Mouse (Mus musculus): ENCODE data around the gene Plekhm3. TPM values are rescaled to one million over a fixed set of nuclear protein-coding genes. Genes with fewer than 3 reads are reported as not detected.

Gene Plekhm3
- polyA plus RNA-seq, 1 experiment = 8.2 TPM

GRCm38 (mm10) chr1:64796867-64797582 lies 159.6 kb downstream of the Plekhm3 start:
- no peak for TF ChIP-seq CTCF (IDR thresholded peaks at IDR 0.05; ENCODE audit: borderline replicate concordance, insufficient read depth, low read length)
- no peak for TF ChIP-seq POLR2A (IDR thresholded peaks at IDR 0.05; ENCODE audit: low read depth, low read length)
- Histone ChIP-seq H3K27ac (ENCODE audit: insufficient read depth, low read length) (no peak overlapping the region), H3K4me1 (ENCODE audit: control insufficient read depth, insufficient read depth, low read length) (peaks cover 12% of the 10 kb centered on the region), H3K4me3 (ENCODE audit: insufficient read depth, low read length) (no peak overlapping the region)

- Histone ChIP-seq H3K4me3 (ENCODE audit: insufficient read depth, low read length) (no peak overlapping the region), H3K4me1 (ENCODE audit: control insufficient read depth, insufficient read depth, low read length) (peaks cover 17% of the 10 kb centered on the region), H3K27ac (ENCODE audit: insufficient read depth, low read length) (peak overlapping the region; percentile 12; the same call in 1 of the 2 replicates)
- no peak for TF ChIP-seq CTCF (IDR thresholded peaks at IDR 0.05; ENCODE audit: borderline replicate concordance, insufficient read depth, low read length)
- TF ChIP-seq POLR2A (IDR thresholded peaks at IDR 0.05; ENCODE audit: low read depth, low read length) = no peak
Observed at GRCm38 (mm10) chr1:64795284-64796040, 161.2 kb downstream of the Plekhm3 start.

DNA sequence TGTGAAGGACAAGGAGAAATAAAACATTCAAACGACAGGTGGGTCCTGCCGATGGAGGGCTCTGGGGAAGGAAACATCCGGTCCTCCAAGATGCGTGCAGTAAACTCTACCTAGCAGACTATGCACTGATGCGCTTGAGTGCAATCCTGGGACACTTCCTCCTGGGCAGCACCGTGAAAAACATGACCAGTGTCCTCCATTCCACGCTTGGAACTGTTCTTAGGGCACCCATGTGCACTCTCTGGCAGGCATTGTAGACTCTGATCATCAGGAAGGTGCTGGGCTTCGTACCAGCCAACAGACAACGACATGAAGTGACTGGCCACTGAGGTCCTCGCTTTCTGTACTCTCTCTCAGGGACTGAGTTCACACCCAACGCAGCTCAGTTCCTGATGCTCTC lies 162.5 kb downstream of the Plekhm3 start:
- no peak overlapping the region for H3K4me3 ChIP-seq (ENCODE audit: insufficient read depth, low read length)
- no peak for TF ChIP-seq CTCF (IDR thresholded peaks at IDR 0.05; ENCODE audit: borderline replicate concordance, insufficient read depth, low read length)
- TF ChIP-seq POLR2A (IDR thresholded peaks at IDR 0.05; ENCODE audit: low read depth, low read length) = no peak

GRCm38 (mm10) chr1:64793234-64793530 lies 163.4 kb downstream of the Plekhm3 start:
- H3K4me1 ChIP-seq (ENCODE audit: control insufficient read depth, insufficient read depth, low read length) = peaks cover 17% of the 10 kb centered on the region
- H3K4me3 ChIP-seq (ENCODE audit: insufficient read depth, low read length) = no peak overlapping the region
- H3K27ac ChIP-seq (ENCODE audit: insufficient read depth, low read length) = no peak overlapping the region
- TF ChIP-seq CTCF (IDR thresholded peaks at IDR 0.05; ENCODE audit: borderline replicate concordance, insufficient read depth, low read length) = no peak
- TF ChIP-seq POLR2A (IDR thresholded peaks at IDR 0.05; ENCODE audit: low read depth, low read length) = no peak

More for the DNA sequence above, 162.5 kb downstream of the Plekhm3 start:
- H3K4me1 ChIP-seq (ENCODE audit: control insufficient read depth, insufficient read depth, low read length) = peaks cover 17% of the 10 kb centered on the region
- H3K27ac ChIP-seq (ENCODE audit: insufficient read depth, low read length) = no peak overlapping the region

DNA sequence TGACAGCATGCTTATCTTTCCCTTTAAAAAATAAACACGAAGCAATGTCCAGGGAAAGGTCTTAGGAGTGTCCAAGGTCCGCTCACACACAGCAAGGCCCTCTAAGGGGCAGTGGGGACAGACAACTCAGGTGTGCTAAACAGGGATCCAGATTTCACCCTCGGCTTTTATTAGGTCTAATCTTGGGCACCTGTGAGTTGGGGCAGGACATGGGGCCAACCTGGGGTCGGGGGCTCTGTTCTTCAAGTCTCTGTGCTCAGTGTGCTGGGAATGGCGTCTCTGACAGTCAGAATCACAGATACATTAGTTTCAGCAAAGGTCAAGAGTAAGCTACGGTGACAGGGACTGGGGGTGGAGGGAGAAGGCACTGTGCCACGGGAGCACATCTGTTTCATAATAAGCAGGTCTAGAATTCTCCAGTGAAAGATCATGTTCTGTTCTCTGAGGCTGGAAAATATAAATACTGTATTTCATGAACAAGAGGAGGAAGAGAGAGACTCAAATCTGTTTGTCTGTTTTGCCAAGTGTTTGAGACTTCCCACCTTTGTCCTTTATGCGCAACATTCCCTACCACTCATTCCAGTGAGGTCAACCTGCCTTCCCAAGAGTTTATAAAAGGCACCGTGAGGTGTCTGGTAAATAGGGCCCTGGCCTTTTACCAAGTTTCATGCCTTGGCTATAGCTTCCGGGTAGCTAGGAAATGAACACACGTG lies 163.9 kb downstream of the Plekhm3 start:
- Histone ChIP-seq H3K27ac (ENCODE audit: insufficient read depth, low read length) (no peak overlapping the region), H3K4me3 (ENCODE audit: insufficient read depth, low read length) (no peak overlapping the region), H3K4me1 (ENCODE audit: control insufficient read depth, insufficient read depth, low read length) (peaks cover 17% of the 10 kb centered on the region)
- TF ChIP-seq POLR2A (IDR thresholded peaks at IDR 0.05; ENCODE audit: low read depth, low read length) = no peak
- TF ChIP-seq CTCF (IDR thresholded peaks at IDR 0.05; ENCODE audit: borderline replicate concordance, insufficient read depth, low read length) = no peak

DNA sequence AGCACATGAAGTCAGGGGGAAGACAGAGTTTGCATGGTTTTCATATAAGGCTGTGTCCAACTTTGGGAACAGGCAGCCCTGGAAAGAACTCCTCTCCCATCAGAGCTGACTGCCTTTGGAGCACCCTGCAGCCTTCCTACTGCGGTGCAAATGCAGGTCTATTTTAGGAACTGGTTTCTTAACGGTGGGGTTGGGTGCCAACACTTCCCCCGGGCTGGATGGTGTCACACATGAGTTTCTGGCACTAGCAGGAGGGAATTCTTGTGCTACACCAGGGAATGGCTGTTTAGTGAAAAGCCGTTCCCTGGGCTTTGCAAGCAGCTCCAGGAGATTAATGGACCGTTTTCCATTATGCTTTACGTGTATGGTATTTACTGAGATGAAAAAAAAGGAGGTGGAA lies 164.8 kb downstream of the Plekhm3 start:
- no peak for TF ChIP-seq CTCF (IDR thresholded peaks at IDR 0.05; ENCODE audit: borderline replicate concordance, insufficient read depth, low read length)
- no peak for TF ChIP-seq POLR2A (IDR thresholded peaks at IDR 0.05; ENCODE audit: low read depth, low read length)
- H3K4me3 ChIP-seq (ENCODE audit: insufficient read depth, low read length) = no peak overlapping the region
- H3K27ac ChIP-seq (ENCODE audit: insufficient read depth, low read length) = no peak overlapping the region; the same call in 1 of the 2 replicates

DNA sequence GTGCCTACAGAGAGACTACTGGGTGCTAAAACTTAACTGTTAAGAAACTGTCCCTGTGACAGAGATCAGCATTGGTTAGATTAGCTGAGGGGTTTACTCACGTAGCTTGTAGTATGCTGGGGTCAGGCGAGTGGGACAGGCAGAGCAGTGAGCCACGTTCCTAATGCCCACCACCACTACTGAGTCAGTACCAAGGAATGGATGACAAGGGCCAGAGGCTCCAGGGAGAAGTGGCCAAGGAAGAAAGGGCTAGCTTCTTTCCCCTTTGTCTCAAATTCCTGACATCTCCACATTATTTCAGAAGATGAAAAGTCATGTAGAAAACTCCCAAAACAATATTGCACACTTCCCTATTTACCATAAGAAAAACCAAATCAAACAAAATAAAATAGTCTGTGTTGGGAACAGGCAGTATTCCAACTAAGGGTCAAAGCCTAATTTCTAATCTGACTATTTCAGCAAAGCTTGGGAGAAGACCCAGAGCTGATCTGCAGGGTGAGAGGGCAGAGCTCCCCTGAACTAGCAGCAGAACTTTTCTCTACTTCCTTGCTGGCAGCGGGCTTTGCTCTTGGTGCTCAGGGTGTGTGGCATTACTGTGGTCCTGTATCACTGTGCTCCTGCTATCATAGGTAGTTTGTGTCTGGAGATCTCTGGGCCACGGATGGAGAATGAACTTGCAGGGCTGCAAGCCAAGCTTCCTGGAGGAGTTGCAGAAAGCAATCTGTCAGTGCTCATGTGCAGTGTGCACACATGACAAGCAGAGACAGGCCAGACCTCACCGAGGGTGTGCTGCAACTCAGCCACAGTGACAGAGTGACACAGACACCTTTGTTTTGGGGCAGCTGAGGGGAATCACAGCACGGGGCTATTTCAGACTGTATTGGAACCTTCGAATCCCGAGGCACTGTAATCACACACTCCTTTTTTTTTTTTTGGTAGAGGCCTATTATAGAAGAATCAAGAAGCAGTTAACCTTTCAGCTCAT lies 165.5 kb downstream of the Plekhm3 start:
- Histone ChIP-seq H3K4me1 (ENCODE audit: control insufficient read depth, insufficient read depth, low read length) (peaks cover 12% of the 10 kb centered on the region), H3K4me3 (ENCODE audit: insufficient read depth, low read length) (no peak overlapping the region), H3K27ac (ENCODE audit: insufficient read depth, low read length) (no peak overlapping the region)
- TF ChIP-seq CTCF (IDR thresholded peaks at IDR 0.05; ENCODE audit: borderline replicate concordance, insufficient read depth, low read length) (no peak), POLR2A (IDR thresholded peaks at IDR 0.05; ENCODE audit: low read depth, low read length) (no peak)

More for the DNA sequence above, 164.8 kb downstream of the Plekhm3 start:
- peaks cover 12% of the 10 kb centered on the region for H3K4me1 ChIP-seq (ENCODE audit: control insufficient read depth, insufficient read depth, low read length)

- H3K4me3 ChIP-seq (ENCODE audit: insufficient read depth, low read length) = no peak overlapping the region
- H3K27ac ChIP-seq (ENCODE audit: insufficient read depth, low read length) = no peak overlapping the region
- H3K4me1 ChIP-seq (ENCODE audit: control insufficient read depth, insufficient read depth, low read length) = peaks cover 4% of the 10 kb centered on the region
- TF ChIP-seq CTCF (IDR thresholded peaks at IDR 0.05; ENCODE audit: borderline replicate concordance, insufficient read depth, low read length) = no peak
- TF ChIP-seq POLR2A (IDR thresholded peaks at IDR 0.05; ENCODE audit: low read depth, low read length) = no peak
Observed at GRCm38 (mm10) chr1:64787701-64788515, 168.7 kb downstream of the Plekhm3 start.

Measured in embryonic fibroblast, embryonic 13.5 days (primary cell).